Mouse (Mus musculus): ENCODE measurements around the gene Entpd7.

The Entpd7 gene

GRCm38 (mm10) chr19:43674316-43674689, 15.2 kb upstream of the Entpd7 start:
- DNase-seq (ENCODE audit: extremely low spot score, low read depth, low spot score), result no peak

GRCm38 (mm10) chr19:43674730-43675524, 14.5 kb upstream of the Entpd7 start, which contains the start of gene Slc25a28:
Slc25a28 (minus strand) TSS chr19:43674881.
- DNase-seq (ENCODE audit: extremely low spot score, low read depth, low spot score), result peak; percentile 99

GRCm38 (mm10) chr19:43675525-43676400, 13.7 kb upstream of the Entpd7 start:
- DNase-seq (ENCODE audit: extremely low spot score, low read depth, low spot score), result no peak

DNA sequence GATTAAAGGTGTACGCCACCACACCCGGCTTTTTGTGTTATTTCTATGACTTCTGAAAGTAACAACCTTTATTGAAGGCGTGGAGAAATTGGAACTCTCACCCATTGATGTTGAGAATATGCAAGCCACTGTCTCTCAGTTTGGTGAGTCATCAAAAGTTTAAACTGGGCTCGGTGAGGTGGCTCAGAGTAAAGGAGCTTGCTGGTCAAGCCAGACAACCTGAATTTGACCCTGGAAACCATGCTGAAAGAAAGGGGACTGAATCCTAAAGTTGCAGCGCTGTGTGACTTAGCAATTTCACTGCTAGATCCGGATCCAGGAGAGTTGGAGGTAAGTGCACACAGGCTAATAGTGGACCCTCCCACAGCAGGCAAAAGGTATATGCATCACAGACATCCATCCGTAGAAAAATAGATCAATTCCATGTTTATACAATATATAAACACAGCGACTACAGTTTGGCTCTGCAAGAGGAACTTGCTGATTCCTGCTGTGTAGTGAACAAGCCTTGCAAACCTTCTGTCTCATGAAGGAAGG, 10.9 kb upstream of the Entpd7 start:
- DNase-seq (ENCODE audit: extremely low spot score, low read depth, low spot score), result no peak

GRCm38 (mm10) chr19:43679474-43679981, 9.9 kb upstream of the Entpd7 start:
- no peak for DNase-seq (ENCODE audit: extremely low spot score, low read depth, low spot score)

DNA sequence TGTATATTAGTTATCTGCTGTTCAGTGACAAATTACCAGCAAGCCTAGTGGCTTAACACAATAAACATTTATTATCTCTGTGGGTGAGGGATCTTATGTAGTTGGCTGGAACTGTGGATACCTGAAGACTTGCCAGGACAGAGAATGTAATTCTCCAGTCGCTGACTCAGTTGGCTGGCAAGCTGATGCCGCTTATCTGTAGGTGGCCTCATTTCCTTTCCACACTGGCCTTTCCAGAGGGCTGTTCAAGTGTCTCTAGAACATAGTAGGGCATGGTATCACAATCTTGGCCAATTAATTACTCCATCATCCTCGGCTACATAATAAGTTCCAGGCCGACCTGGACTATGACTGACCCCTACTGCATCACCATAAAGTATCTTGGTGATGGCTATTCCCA, 7.9 kb upstream of the Entpd7 start:
- no peak for DNase-seq (ENCODE audit: extremely low spot score, low read depth, low spot score)

DNA sequence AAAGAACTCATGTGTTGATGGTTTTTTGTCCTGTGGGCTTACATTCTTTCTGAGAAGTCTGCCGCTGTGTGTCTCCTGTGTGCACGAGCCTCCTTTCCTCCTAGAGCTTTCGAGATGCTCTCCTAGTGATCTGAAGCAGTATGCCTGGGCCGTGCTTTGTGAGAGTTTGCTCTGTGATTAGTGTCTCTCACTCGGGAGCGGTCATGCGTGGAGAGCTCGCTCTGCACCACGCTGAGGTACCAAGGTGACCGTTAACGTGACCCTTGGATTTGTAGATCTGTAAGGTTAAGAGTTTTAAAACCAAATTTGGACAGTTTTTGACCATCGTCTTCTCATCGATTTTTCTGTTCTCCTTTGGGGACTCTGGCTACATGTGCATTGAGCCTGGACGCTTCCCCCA, 3.3 kb downstream of the Entpd7 start:
- no peak for DNase-seq (ENCODE audit: extremely low spot score, low read depth, low spot score)

GRCm38 (mm10) chr19:43695514-43695964, 6.1 kb downstream of the Entpd7 start:
- no peak for DNase-seq (ENCODE audit: extremely low spot score, low read depth, low spot score)

DNA sequence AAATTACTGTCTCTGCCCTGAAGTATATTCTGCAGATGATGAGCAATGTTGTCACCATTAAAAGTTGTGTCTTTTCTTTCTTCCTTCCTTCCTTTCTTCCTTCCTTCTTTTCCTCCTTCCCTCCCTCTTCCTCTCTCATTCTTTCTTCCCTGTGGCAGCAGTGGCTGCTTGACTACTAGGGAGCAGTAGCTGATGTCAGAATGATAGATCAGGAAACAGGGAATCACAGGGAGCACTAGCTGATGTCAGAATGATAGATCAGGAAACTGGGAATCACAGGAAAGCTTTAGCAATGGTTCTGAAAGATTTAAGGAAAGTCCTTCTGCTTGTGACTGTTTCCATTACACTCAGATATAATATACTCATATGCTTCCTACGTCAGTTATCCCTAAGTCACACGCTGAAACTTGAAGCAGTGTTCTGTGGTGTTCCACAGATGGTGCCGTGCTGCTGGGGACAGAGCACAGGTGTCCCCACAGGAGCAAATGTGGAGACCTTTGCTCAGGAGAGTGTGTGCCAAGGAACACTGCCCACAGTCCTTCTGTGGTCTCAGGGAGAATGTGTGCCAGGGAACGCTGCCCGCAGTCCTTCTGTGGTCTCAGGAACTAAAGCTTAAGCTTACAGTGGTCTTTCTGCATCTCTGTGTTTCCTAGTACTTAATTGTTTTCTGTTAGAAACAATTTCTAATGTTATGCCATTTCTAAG, 8.3 kb downstream of the Entpd7 start:
- DNase-seq (ENCODE audit: extremely low spot score, low read depth, low spot score), result no peak

DNA sequence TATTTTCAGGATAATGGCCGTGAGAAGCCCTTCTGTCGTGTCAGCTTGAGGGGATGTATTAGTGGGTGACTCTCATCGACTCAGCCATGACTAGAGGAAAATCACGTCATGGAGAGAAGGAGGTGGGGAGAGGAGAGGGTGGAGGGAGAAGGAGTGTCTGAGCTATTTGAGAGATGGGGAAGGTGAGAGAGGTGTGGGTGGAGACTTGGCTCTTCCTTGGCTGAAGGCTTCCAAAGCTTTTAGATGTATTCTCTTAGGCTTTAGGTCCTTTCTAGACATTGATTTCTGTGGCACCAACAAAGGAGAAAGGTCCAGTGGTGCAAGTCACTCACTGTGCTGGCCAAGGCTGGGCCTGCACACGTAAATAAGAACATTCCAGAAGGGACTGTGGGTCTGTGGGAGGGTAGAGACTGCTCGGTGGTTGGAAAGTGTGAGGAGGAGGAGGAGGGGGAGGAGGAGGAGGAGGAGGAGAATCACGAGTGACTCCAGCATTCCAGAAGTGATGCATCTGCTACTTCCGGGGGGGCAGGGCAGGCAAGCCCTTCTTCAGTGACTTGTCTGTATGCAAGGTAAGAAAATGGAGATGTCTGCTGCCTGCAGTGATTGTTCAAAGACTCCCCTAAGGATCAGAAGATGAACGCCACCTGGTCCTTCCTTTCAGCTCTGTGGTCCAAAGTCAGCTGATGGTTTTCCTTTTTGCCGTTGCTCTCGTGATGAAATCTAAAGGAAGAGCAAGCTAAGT, 9.7 kb downstream of the Entpd7 start:
- DNase-seq (ENCODE audit: extremely low spot score, low read depth, low spot score), result no peak

DNA sequence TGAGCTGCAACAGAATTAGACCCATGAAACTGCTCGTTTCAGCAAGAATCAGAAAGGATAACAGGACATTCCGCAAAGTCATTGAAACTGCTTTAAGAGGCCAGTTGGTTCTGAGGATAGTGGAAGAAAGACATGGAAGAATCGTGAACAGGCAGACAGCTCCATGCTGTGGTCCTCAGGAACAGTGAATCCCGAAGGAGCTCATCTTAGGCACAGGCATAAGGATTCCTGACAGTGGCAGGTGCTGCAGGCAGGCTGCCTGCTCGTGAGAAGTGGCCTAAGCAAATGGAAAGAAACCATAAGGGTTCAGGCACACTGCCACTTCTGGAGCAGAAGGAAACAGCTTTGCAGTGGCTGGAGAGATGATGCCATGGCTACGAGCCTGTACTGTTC, 10.3 kb downstream of the Entpd7 start:
- DNase-seq (ENCODE audit: extremely low spot score, low read depth, low spot score), result no peak

DNA sequence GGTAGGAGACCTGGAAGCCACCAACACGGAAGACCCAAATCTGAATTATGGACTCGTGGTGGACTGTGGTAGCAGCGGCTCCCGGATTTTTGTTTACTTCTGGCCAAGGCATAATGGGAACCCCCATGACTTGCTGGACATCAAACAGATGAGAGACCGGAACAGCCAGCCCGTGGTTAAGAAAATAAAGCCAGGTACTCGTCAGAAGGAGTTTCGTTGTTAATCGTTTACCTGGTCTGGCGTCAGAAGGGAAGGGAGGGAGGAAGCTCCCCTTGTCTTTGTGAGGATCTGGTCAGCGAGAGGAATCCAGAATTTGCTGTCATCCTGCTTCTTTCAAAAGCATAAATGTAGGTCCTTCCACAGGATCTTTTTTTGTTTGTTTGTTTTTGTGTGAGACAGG, 14.7 kb downstream of the Entpd7 start:
- no peak for DNase-seq (ENCODE audit: extremely low spot score, low read depth, low spot score)

GRCm38 (mm10) chr19:43704787-43705497, 15.5 kb downstream of the Entpd7 start:
- DNase-seq (ENCODE audit: extremely low spot score, low read depth, low spot score), result no peak

DNA sequence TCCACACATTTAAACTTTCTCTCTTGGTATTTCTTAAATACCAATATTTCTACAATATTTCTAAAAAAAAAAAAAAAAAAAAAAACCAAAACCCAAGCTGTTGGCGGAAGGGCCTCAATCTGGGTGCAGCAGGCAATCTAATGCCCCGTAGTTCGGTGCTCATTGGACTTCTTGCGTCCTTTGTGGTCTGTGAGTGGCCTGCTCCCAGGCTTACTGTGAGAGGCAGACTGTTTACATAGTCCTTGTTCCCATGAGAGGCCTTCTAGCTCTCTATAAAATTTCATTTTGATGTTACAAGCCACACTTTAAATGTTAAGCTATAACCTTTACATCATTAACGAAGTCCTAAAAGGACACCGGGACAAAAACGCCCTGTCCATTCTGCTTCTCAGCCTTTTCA, 18.7 kb downstream of the Entpd7 start:
- no peak for DNase-seq (ENCODE audit: extremely low spot score, low read depth, low spot score)

GRCm38 (mm10) chr19:43709317-43709716, 19.8 kb downstream of the Entpd7 start:
- DNase-seq (ENCODE audit: extremely low spot score, low read depth, low spot score), result no peak

DNA sequence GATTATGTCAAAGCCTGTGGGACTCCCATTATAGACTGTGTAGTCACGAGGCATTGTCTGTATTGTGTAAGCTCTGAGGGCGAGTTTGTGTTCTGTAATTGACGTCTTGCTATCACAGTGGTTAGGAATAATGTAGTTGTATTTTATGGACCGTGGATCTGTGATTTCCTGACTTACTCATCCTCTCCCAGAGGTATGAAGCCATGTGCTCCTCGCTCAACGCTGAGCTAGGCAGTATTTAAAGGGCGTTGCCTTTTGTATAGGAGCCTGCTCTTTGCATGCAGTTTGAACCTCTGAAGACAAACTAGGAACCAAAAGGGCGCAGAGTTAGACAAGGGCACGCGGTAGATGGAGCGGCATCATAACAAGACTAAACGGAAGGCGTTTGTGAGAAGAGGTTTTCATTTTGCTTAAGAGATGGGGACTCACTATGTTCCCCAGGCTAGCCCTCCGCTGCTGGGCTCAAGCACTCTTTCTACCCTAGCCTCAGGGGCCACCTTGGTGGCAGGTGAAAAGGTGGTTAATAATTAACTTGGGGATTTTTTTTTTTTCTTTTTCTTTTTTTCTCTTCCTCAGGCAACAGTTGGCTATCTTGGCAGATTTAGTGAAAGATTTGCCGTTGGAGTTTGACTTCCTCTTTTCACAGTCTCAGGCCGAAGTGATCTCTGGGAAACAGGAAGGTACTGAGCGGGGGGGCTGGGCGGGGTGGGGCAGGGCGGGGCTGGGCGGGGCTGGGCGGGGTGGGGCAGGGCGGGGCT, 21.9 kb downstream of the Entpd7 start:
- no peak for DNase-seq (ENCODE audit: extremely low spot score, low read depth, low spot score)

DNA sequence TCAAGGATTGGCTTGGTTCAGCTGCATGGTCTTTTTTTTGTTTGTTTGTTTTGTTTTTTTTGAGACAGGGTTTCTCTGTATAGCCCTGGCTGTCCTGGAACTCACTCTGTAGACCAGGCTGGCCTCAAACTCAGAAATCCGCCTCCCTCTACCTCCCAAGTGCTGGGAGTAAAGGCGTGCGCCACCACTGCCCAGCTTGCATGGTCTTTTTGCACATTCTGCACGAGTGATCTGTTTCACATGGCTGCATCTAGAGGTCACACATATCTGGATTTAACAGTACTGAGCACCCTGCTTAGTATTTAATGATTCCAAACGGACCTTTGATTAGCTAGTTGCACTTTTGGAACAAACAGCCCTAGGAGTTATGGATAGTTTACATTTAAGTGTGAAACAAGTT, 22.5 kb downstream of the Entpd7 start:
- DNase-seq (ENCODE audit: extremely low spot score, low read depth, low spot score), result no peak

DNA sequence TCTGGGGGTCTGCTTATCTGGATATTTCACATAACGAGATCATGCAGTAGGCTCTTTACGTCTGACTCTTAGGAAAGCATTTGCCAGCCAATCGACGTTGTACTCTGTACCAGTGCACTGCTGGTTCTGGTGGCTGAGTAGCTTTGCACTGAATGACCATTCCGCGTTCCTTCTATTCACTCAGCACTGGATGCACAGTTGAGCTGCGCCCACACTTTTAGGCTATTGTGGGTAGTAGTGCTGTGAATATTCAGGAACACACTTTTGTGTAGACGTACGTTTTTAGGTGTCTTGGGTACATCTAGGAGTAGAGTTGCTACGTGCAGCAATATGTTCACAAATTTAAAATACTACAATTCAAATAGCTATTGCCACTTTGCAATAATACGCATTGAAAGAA, 30.6 kb downstream of the Entpd7 start:
- no peak for DNase-seq (ENCODE audit: extremely low spot score, low read depth, low spot score)

- no peak for DNase-seq (ENCODE audit: extremely low spot score, low read depth, low spot score)
These were observed 33.4 kb downstream of the Entpd7 start for GRCm38 (mm10) chr19:43722891-43723290.

All from hindlimb bud, embryonic 11.5 days (tissue).